ENCODE assay signal across 15 mouse cellular contexts in genomic region chr15:99040920-99041856, GRCm38 (mm10). TPM values are rescaled to one million over a fixed set of nuclear protein-coding genes. Genes with fewer than 3 reads are reported as not detected.
DNase-seq lines count a peak whose midpoint lies in the region; ATAC-seq and TF ChIP-seq lines count a peak whose summit lies in the region.
"Had no signal": no experiment of that assay in that cellular context is flagged by ENCODE, and none has a peak within 500 bp of the region (broad histone marks: within the 10 kb centered on the region; RNA-seq: fewer than 3 reads in every experiment).

No protein-coding gene starts in this region.

- H3K4me3 ChIP-seq in hindbrain, embryonic 16.5 days (ENCODE audit: low read length), result no peak overlapping the region
- no peak overlapping the region for H3K4me3 ChIP-seq in hindbrain, embryonic 12.5 days
- no peak overlapping the region for H3K4me3 ChIP-seq in midbrain, postnatal 0 days (ENCODE audit: low read depth, low read length)
- H3K4me3 ChIP-seq in midbrain, embryonic 10.5 days, result no peak overlapping the region
- H3K4me3 ChIP-seq in forebrain, embryonic 12.5 days (replicated peaks), result no peak overlapping the region

- peaks cover 5% of the 10 kb centered on the region; the same call in 1 of the 2 replicates for H3K4me1 ChIP-seq in hindbrain, embryonic 16.5 days (ENCODE audit: control insufficient read depth, insufficient read depth, low read depth, low read length)
- peaks cover 15% of the 10 kb centered on the region for H3K4me1 ChIP-seq in hindbrain, embryonic 12.5 days
- no peaks in the 10 kb centered on the region for H3K4me1 ChIP-seq in midbrain, postnatal 0 days (ENCODE audit: insufficient read depth, low read length)
- H3K4me1 ChIP-seq in midbrain, embryonic 10.5 days, result peaks cover 10% of the 10 kb centered on the region
- H3K4me1 ChIP-seq in forebrain, embryonic 12.5 days, result peaks cover 15% of the 10 kb centered on the region

- no peak overlapping the region for H3K9ac ChIP-seq in hindbrain, embryonic 16.5 days (ENCODE audit: low read depth, low read length)
- H3K9ac ChIP-seq in hindbrain, embryonic 12.5 days, result no peak overlapping the region
- no peak overlapping the region for H3K9ac ChIP-seq in midbrain, postnatal 0 days (replicated peaks; ENCODE audit: low read length, poor library complexity, severe bottlenecking)
- no peak overlapping the region for H3K9ac ChIP-seq in forebrain, embryonic 12.5 days
- H3K9ac ChIP-seq: liver, embryonic 14.5 days had no signal

- no peaks in the 10 kb centered on the region for H3K9me3 ChIP-seq in hindbrain, embryonic 16.5 days (ENCODE audit: control insufficient read depth, low read length)
- H3K9me3 ChIP-seq in hindbrain, embryonic 12.5 days (replicated peaks), result no peaks in the 10 kb centered on the region
- no peaks in the 10 kb centered on the region for H3K9me3 ChIP-seq in midbrain, postnatal 0 days (ENCODE audit: low read length)
- H3K9me3 ChIP-seq in midbrain, embryonic 10.5 days (replicated peaks), result no peaks in the 10 kb centered on the region
- H3K9me3 ChIP-seq in forebrain, embryonic 12.5 days, result no peaks in the 10 kb centered on the region

- no peaks in the 10 kb centered on the region for H3K27me3 ChIP-seq in hindbrain, embryonic 16.5 days (replicated peaks; ENCODE audit: control insufficient read depth, insufficient read depth, low read length)
- H3K27me3 ChIP-seq in hindbrain, embryonic 12.5 days, result no peaks in the 10 kb centered on the region
- H3K27me3 ChIP-seq in midbrain, postnatal 0 days (ENCODE audit: insufficient read depth, low read length), result no peaks in the 10 kb centered on the region
- peaks cover 15% of the 10 kb centered on the region for H3K27me3 ChIP-seq in midbrain, embryonic 10.5 days (ENCODE audit: low read depth, poor library complexity, severe bottlenecking)
- no peaks in the 10 kb centered on the region; the same call in 1 of the 2 replicates for H3K27me3 ChIP-seq in forebrain, embryonic 12.5 days

- peak; percentile 30 for DNase-seq in midbrain, postnatal 0 days (ENCODE audit: low spot score)
- DNase-seq in midbrain, embryonic 10.5 days (ENCODE audit: low spot score), result no peak
- DNase-seq in kidney, postnatal 25 days, result peak; percentile 39 to 44
- DNase-seq in cerebellum, adult 11-12 months, result no peak
- DNase-seq: cerebellum, adult 9-11 months; gastrocnemius, postnatal 25 days; heart, postnatal 14 days had no signal

- H3K27ac ChIP-seq in hindbrain, embryonic 16.5 days (ENCODE audit: low read depth, low read length), result no peak overlapping the region
- no peak overlapping the region for H3K27ac ChIP-seq in hindbrain, embryonic 12.5 days
- H3K27ac ChIP-seq in midbrain, postnatal 0 days (ENCODE audit: low read depth, low read length), result no peak overlapping the region
- no peak overlapping the region for H3K27ac ChIP-seq in midbrain, embryonic 10.5 days (replicated peaks)
- peak overlapping the region; percentile 21; the same call in 1 of the 2 replicates for H3K27ac ChIP-seq in forebrain, embryonic 12.5 days
- H3K27ac ChIP-seq: liver, embryonic 14.5 days; macrophage had no signal

- TF ChIP-seq CTCF in midbrain, postnatal 0 days (IDR thresholded peaks at IDR 0.05), result no peak

- no peaks in the 10 kb centered on the region for H3K36me3 ChIP-seq in hindbrain, embryonic 16.5 days (ENCODE audit: control insufficient read depth, insufficient read depth, low read length)
- H3K36me3 ChIP-seq in hindbrain, embryonic 12.5 days, result peaks cover 6% of the 10 kb centered on the region; the same call in 1 of the 2 replicates
- H3K36me3 ChIP-seq in midbrain, postnatal 0 days (ENCODE audit: insufficient read depth, low read length), result no peaks in the 10 kb centered on the region
- peaks cover 20% of the 10 kb centered on the region for H3K36me3 ChIP-seq in midbrain, embryonic 10.5 days
- H3K36me3 ChIP-seq in forebrain, embryonic 12.5 days (replicated peaks), result peaks cover 15% of the 10 kb centered on the region

- 0 out of 2 replicates have a peak overlapping the region, but pooled peaks have one; percentile 11 for H3K4me2 ChIP-seq in hindbrain, embryonic 16.5 days (ENCODE audit: low read length)
- H3K4me2 ChIP-seq in hindbrain, embryonic 12.5 days (replicated peaks), result no peak overlapping the region
- H3K4me2 ChIP-seq in midbrain, postnatal 0 days (ENCODE audit: low read depth, low read length, poor library complexity, severe bottlenecking), result no peak overlapping the region
- H3K4me2 ChIP-seq in forebrain, embryonic 12.5 days, result peak overlapping the region; percentile 8; the same call in 1 of the 2 replicates

- 43% methylated on average over 21 of the region's 21 CpGs for WGBS in hindbrain, embryonic 16.5 days
- WGBS in hindbrain, embryonic 12.5 days, result 52% methylated on average over 21 of the region's 21 CpGs
- WGBS in midbrain, postnatal 0 days, result 33% methylated on average over 21 of the region's 21 CpGs
- 57% methylated on average over 21 of the region's 21 CpGs for WGBS in midbrain, embryonic 10.5 days
- 47% methylated on average over 21 of the region's 21 CpGs for WGBS in forebrain, embryonic 12.5 days

- no peak for ATAC-seq in hindbrain, embryonic 16.5 days
- no peak for ATAC-seq in hindbrain, embryonic 12.5 days (ENCODE audit: low FRiP score)
- no peak for ATAC-seq in midbrain, postnatal 0 days (ENCODE audit: low FRiP score)
- ATAC-seq in forebrain, embryonic 12.5 days (ENCODE audit: low FRiP score), result no peak
- ATAC-seq in megakaryocyte progenitor cell, adult 5-6 weeks (replicated peaks; ENCODE audit: poor library complexity), result no peak
- ATAC-seq: intestine, postnatal 0 days had no signal

RNA-seq across cellular contexts. Expression of gene Tuba1c, which starts 11.5 kb away (rescaled TPM):
- 20.8 and 23.3 TPM in 2 replicates for polyA plus RNA-seq in hindbrain, embryonic 16.5 days (2015; fragmentation: Nextera tagmentation; extraction: Ambion mirVana)
- 59.6 and 72.4 TPM in 2 replicates for polyA plus RNA-seq in hindbrain, embryonic 12.5 days (2016; fragmentation: Nextera tagmentation; extraction: Ambion mirVana)
- 18.2 and 22.6 TPM in 2 replicates for total RNA-seq in midbrain, postnatal 0 days (2014; rRNA removed)
- 9.6 and 9.9 TPM in 2 replicates for polyA plus RNA-seq in midbrain, postnatal 0 days (2015; fragmentation: Nextera tagmentation; extraction: Ambion mirVana)
- 118 and 129 TPM in 2 replicates for polyA plus RNA-seq in midbrain, embryonic 10.5 days (2016; fragmentation: Nextera tagmentation; extraction: Ambion mirVana)
- polyA plus RNA-seq in forebrain, embryonic 12.5 days (2016; fragmentation: Nextera tagmentation; extraction: Ambion mirVana), result 107 and 111 TPM in 2 replicates
- 187 and 190 TPM in 2 replicates for total RNA-seq in megakaryocyte progenitor cell, adult 5-6 weeks (2015)
- total RNA-seq in megakaryocyte progenitor cell, adult 5-6 weeks (2017), result 79.3 and 105 TPM in 2 replicates

RNA-seq across cellular contexts. Expression of gene Prph, which starts 13.8 kb away (rescaled TPM):
- 52.8 and 81.8 TPM in 2 replicates for polyA plus RNA-seq in hindbrain, embryonic 16.5 days (2015; fragmentation: Nextera tagmentation; extraction: Ambion mirVana)
- 23.3 and 35.6 TPM in 2 replicates for polyA plus RNA-seq in hindbrain, embryonic 12.5 days (2016; fragmentation: Nextera tagmentation; extraction: Ambion mirVana)
- total RNA-seq in midbrain, postnatal 0 days (2014; rRNA removed), result 9.8 and 11.2 TPM in 2 replicates
- polyA plus RNA-seq in midbrain, postnatal 0 days (2015; fragmentation: Nextera tagmentation; extraction: Ambion mirVana), result 8.0 and 9.1 TPM in 2 replicates
- 3.3 and 4.2 TPM in 2 replicates for polyA plus RNA-seq in midbrain, embryonic 10.5 days (2016; fragmentation: Nextera tagmentation; extraction: Ambion mirVana)
- 0.73 and 1.4 TPM in 2 replicates for polyA plus RNA-seq in forebrain, embryonic 12.5 days (2016; fragmentation: Nextera tagmentation; extraction: Ambion mirVana)
- total RNA-seq in megakaryocyte progenitor cell, adult 5-6 weeks (2015), result 0.07 TPM in 1 of 2 replicates, not detected in the other
- total RNA-seq in megakaryocyte progenitor cell, adult 5-6 weeks (2017), result not detected in 2 replicates

RNA-seq across cellular contexts. Expression of gene Troap, which starts 33.2 kb away (rescaled TPM):
- 5.6 and 8.7 TPM in 2 replicates for polyA plus RNA-seq in hindbrain, embryonic 16.5 days (2015; fragmentation: Nextera tagmentation; extraction: Ambion mirVana)
- 24.1 and 29.2 TPM in 2 replicates for polyA plus RNA-seq in hindbrain, embryonic 12.5 days (2016; fragmentation: Nextera tagmentation; extraction: Ambion mirVana)
- 1.6 and 4.1 TPM in 2 replicates for total RNA-seq in midbrain, postnatal 0 days (2014; rRNA removed)
- polyA plus RNA-seq in midbrain, postnatal 0 days (2015; fragmentation: Nextera tagmentation; extraction: Ambion mirVana), result 1.4 and 2.1 TPM in 2 replicates
- polyA plus RNA-seq in midbrain, embryonic 10.5 days (2016; fragmentation: Nextera tagmentation; extraction: Ambion mirVana), result 47.5 and 50.2 TPM in 2 replicates
- 41.6 and 48.3 TPM in 2 replicates for polyA plus RNA-seq in forebrain, embryonic 12.5 days (2016; fragmentation: Nextera tagmentation; extraction: Ambion mirVana)
- total RNA-seq in megakaryocyte progenitor cell, adult 5-6 weeks (2015), result 28.0 and 30.5 TPM in 2 replicates
- 19.8 and 25.7 TPM in 2 replicates for total RNA-seq in megakaryocyte progenitor cell, adult 5-6 weeks (2017)
- total RNA-seq: left cerebral cortex, adult 18-20 months had no signal

RNA-seq across cellular contexts. Expression of gene C1ql4, which starts 46.4 kb away (rescaled TPM):
- polyA plus RNA-seq in hindbrain, embryonic 16.5 days (2015; fragmentation: Nextera tagmentation; extraction: Ambion mirVana), result 4.0 and 5.7 TPM in 2 replicates
- polyA plus RNA-seq in hindbrain, embryonic 12.5 days (2016; fragmentation: Nextera tagmentation; extraction: Ambion mirVana), result 18.4 and 18.7 TPM in 2 replicates
- total RNA-seq in midbrain, postnatal 0 days (2014; rRNA removed), result 17.7 and 21.1 TPM in 2 replicates
- 8.5 and 9.2 TPM in 2 replicates for polyA plus RNA-seq in midbrain, postnatal 0 days (2015; fragmentation: Nextera tagmentation; extraction: Ambion mirVana)
- 0.21 and 2.3 TPM in 2 replicates for polyA plus RNA-seq in midbrain, embryonic 10.5 days (2016; fragmentation: Nextera tagmentation; extraction: Ambion mirVana)
- polyA plus RNA-seq in forebrain, embryonic 12.5 days (2016; fragmentation: Nextera tagmentation; extraction: Ambion mirVana), result 0.44 and 1.3 TPM in 2 replicates
- total RNA-seq in megakaryocyte progenitor cell, adult 5-6 weeks (2015), result not detected in 2 replicates
- total RNA-seq in megakaryocyte progenitor cell, adult 5-6 weeks (2017), result not detected in 2 replicates
- total RNA-seq: gastrocnemius, postnatal 25 days; heart, postnatal 14 days; left cerebral cortex, adult 18-20 months had no signal
- polyA plus RNA-seq: liver, embryonic 14.5 days; macrophage had no signal

RNA-seq across cellular contexts. Expression of gene Dnajc22, which starts 51.8 kb away (rescaled TPM):
- polyA plus RNA-seq in hindbrain, embryonic 16.5 days (2015; fragmentation: Nextera tagmentation; extraction: Ambion mirVana), result 0.92 and 1.1 TPM in 2 replicates
- 3.2 and 3.3 TPM in 2 replicates for polyA plus RNA-seq in hindbrain, embryonic 12.5 days (2016; fragmentation: Nextera tagmentation; extraction: Ambion mirVana)
- total RNA-seq in midbrain, postnatal 0 days (2014; rRNA removed), result 0.61 and 0.88 TPM in 2 replicates
- polyA plus RNA-seq in midbrain, postnatal 0 days (2015; fragmentation: Nextera tagmentation; extraction: Ambion mirVana), result 1.3 and 1.6 TPM in 2 replicates
- 0.99 and 1.3 TPM in 2 replicates for polyA plus RNA-seq in midbrain, embryonic 10.5 days (2016; fragmentation: Nextera tagmentation; extraction: Ambion mirVana)
- 0.76 and 1.0 TPM in 2 replicates for polyA plus RNA-seq in forebrain, embryonic 12.5 days (2016; fragmentation: Nextera tagmentation; extraction: Ambion mirVana)
- not detected in 2 replicates for total RNA-seq in megakaryocyte progenitor cell, adult 5-6 weeks (2015)
- total RNA-seq in megakaryocyte progenitor cell, adult 5-6 weeks (2017), result not detected in 2 replicates
- total RNA-seq: left cerebral cortex, adult 18-20 months had no signal
- polyA plus RNA-seq: macrophage had no signal

Comparison
In these comparisons a context has a peak if more than half of its experiments do, and no peak if none do; other contexts are left out.
1. H3K4me2 ChIP-seq: peak in hindbrain, embryonic 16.5 days (single experiment) and forebrain, embryonic 12.5 days (single experiment); none in hindbrain, embryonic 12.5 days (single experiment) and midbrain, postnatal 0 days (single experiment).
2. DNase-seq: peak in midbrain, postnatal 0 days (single experiment) and kidney, postnatal 25 days (2 of 2); none in midbrain, embryonic 10.5 days (single experiment) and cerebellum, adult 11-12 months (single experiment).